Mouse (Mus musculus) limb, embryonic 10.5 days (tissue): ENCODE data around the gene Clps. TPM values are rescaled to one million over a fixed set of nuclear protein-coding genes. Genes with fewer than 3 reads are reported as not detected.
"Not testable (repeated sequence)": the region's sequence is repeated elsewhere in the genome, so short reads cannot be mapped to it uniquely, and the experiment has no call there.

Source experiments
- DNase-seq: peaks from one replicate; pipeline ENCODE4 v3.0.0-alpha.2; 2017; ENCODE audit warnings: low spot score
- H3K27ac ChIP-seq: fragments of 300-500 bp; sonication (generic); 2 replicates; pipeline ENCODE4 v1.5.1; 2016; ENCODE audit warnings: mild to moderate bottlenecking
- H3K27me3 ChIP-seq: fragments of 300-500 bp; sonication (generic); 2 replicates; pipeline ENCODE4 v1.6.1; 2016; ENCODE audit warnings: low read depth, mild to moderate bottlenecking; ENCODE audit not compliant: poor library complexity, severe bottlenecking
- H3K36me3 ChIP-seq: fragments of 300-500 bp; sonication (generic); 2 replicates; pipeline ENCODE4 v1.6.1; 2016; ENCODE audit warnings: mild to moderate bottlenecking, moderate library complexity
- H3K4me1 ChIP-seq: fragments of 300-500 bp; sonication (generic); 2 replicates; pipeline ENCODE4 v1.6.1; 2016
- H3K4me3 ChIP-seq: fragments of 300-500 bp; sonication (generic); 2 replicates; pipeline ENCODE4 v1.5.1; 2016; ENCODE audit warnings: mild to moderate bottlenecking, moderate library complexity
- H3K9me3 ChIP-seq: fragments of 300-500 bp; sonication (generic); replicated peaks from 2 replicates; pipeline ENCODE4 v1.6.1; 2016; ENCODE audit warnings: mild to moderate bottlenecking
- WGBS: fragments of 180-500 bp; shearing (Covaris S2); methylation state at CpG from one replicate; pipeline ENCODE4 v1.1.7; 2016; 5-methylcytosine and 5-hydroxymethylcytosine counted together
- polyA plus RNA-seq: library from polyadenylated mRNA; unstranded; fragments of >200 nt; fragmentation: Nextera tagmentation; extraction: Ambion mirVana; gene quantifications from 2 replicates; pipeline ENCODE4 v1.2.1, GENCODE M21; 2016

Gene Clps
- polyA plus RNA-seq, 1 experiment from 2014 or later: not detected

- H3K4me1 ChIP-seq: peaks cover 10% of the 10 kb centered on the region
- 88% methylated on average over 6 of the region's 6 CpGs for WGBS
- H3K36me3 ChIP-seq: no peaks in the 10 kb centered on the region
Observed at GRCm38 (mm10) chr17:28572941-28573340, 12.4 kb upstream of the Clps start.

GRCm38 (mm10) chr17:28572521-28572920 lies 12.0 kb upstream of the Clps start:
- no peak overlapping the region for H3K27ac ChIP-seq

More at GRCm38 (mm10) chr17:28572941-28573340, 12.4 kb upstream of the Clps start:
- H3K27me3 ChIP-seq: peaks cover 6% of the 10 kb centered on the region; the same call in 1 of the 2 replicates
- DNase-seq: no peak
- H3K4me3 ChIP-seq: no peak overlapping the region
- no peaks in the 10 kb centered on the region for H3K9me3 ChIP-seq
- no peak overlapping the region for H3K27ac ChIP-seq

GRCm38 (mm10) chr17:28571868-28572267 lies 11.3 kb upstream of the Clps start:
- no peak overlapping the region for H3K4me3 ChIP-seq
- H3K36me3 ChIP-seq: no peaks in the 10 kb centered on the region
- no peaks in the 10 kb centered on the region for H3K9me3 ChIP-seq
- DNase-seq: no peak
- WGBS: 86% methylated on average over 3 of the region's 3 CpGs
- peaks cover 10% of the 10 kb centered on the region for H3K4me1 ChIP-seq
- peaks cover 6% of the 10 kb centered on the region; the same call in 1 of the 2 replicates for H3K27me3 ChIP-seq
- no peak overlapping the region for H3K27ac ChIP-seq

More at GRCm38 (mm10) chr17:28572521-28572920, 12.0 kb upstream of the Clps start:
- Histone ChIP-seq H3K27me3 (peaks cover 6% of the 10 kb centered on the region; the same call in 1 of the 2 replicates), H3K36me3 (no peaks in the 10 kb centered on the region), H3K4me3 (no peak overlapping the region), H3K9me3 (no peaks in the 10 kb centered on the region), H3K4me1 (peaks cover 10% of the 10 kb centered on the region)
- no peak for DNase-seq
- WGBS: 90% methylated on average over 7 of the region's 7 CpGs

- 59% methylated on average over 3 of the region's 3 CpGs for WGBS
- H3K27ac ChIP-seq: no peak overlapping the region
- H3K4me3 ChIP-seq: no peak overlapping the region
- no peaks in the 10 kb centered on the region for H3K4me1 ChIP-seq
- no peak for DNase-seq
- H3K27me3 ChIP-seq: no peaks in the 10 kb centered on the region
- H3K9me3 ChIP-seq: no peaks in the 10 kb centered on the region
- no peaks in the 10 kb centered on the region for H3K36me3 ChIP-seq
Observed at GRCm38 (mm10) chr17:28567541-28567940, 7.0 kb upstream of the Clps start.

GRCm38 (mm10) chr17:28565181-28565580 lies 4.6 kb upstream of the Clps start:
- no peaks in the 10 kb centered on the region for H3K9me3 ChIP-seq
- no peak overlapping the region for H3K4me3 ChIP-seq
- no peaks in the 10 kb centered on the region for H3K27me3 ChIP-seq

GRCm38 (mm10) chr17:28561613-28562012 lies 1.0 kb upstream of the Clps start:
- 59% methylated on average over 7 of the region's 7 CpGs for WGBS
- H3K27me3 ChIP-seq: no peaks in the 10 kb centered on the region
- DNase-seq: no peak
- 0 out of 2 replicates have a peak overlapping the region, but pooled peaks have one; percentile 12 for H3K27ac ChIP-seq
- no peak overlapping the region for H3K4me3 ChIP-seq
- no peaks in the 10 kb centered on the region for H3K36me3 ChIP-seq
- peaks cover 38% of the 10 kb centered on the region for H3K4me1 ChIP-seq
- no peaks in the 10 kb centered on the region for H3K9me3 ChIP-seq

More at GRCm38 (mm10) chr17:28565181-28565580, 4.6 kb upstream of the Clps start:
- Histone ChIP-seq H3K4me1 (peaks cover 22% of the 10 kb centered on the region), H3K36me3 (no peaks in the 10 kb centered on the region), H3K27ac (no peak overlapping the region)
- DNase-seq: no peak

GRCm38 (mm10) chr17:28557772-28558171 lies 2.8 kb downstream of the Clps start:
- 73% methylated on average over 6 of the region's 6 CpGs for WGBS
- Histone ChIP-seq H3K36me3 (no peaks in the 10 kb centered on the region), H3K27ac (no peak overlapping the region), H3K4me3 (no peak overlapping the region), H3K9me3 (no peaks in the 10 kb centered on the region), H3K27me3 (no peaks in the 10 kb centered on the region), H3K4me1 (peaks cover 65% of the 10 kb centered on the region)
- DNase-seq: no peak

- H3K27ac ChIP-seq: peak overlapping the region; percentile 14; the same call in 1 of the 2 replicates
- no peaks in the 10 kb centered on the region for H3K9me3 ChIP-seq
- H3K27me3 ChIP-seq: no peaks in the 10 kb centered on the region
- no peaks in the 10 kb centered on the region for H3K36me3 ChIP-seq
- 50% methylated on average over 6 of the region's 6 CpGs for WGBS
- no peak for DNase-seq
- peaks cover 63% of the 10 kb centered on the region for H3K4me1 ChIP-seq
- H3K4me3 ChIP-seq: no peak overlapping the region
Observed at GRCm38 (mm10) chr17:28556635-28557396, 3.8 kb downstream of the Clps start.

- not testable (repeated sequence) for H3K36me3 ChIP-seq, H3K9me3 ChIP-seq, H3K4me3 ChIP-seq, DNase-seq, H3K27me3 ChIP-seq
- Histone ChIP-seq H3K4me1 (peaks cover 47% of the 10 kb centered on the region), H3K27ac (peak overlapping the region; percentile 50; the same call in 1 of the 2 replicates)
- 93% methylated on average over 4 of the region's 4 CpGs for WGBS
Observed at GRCm38 (mm10) chr17:28554021-28554420, 6.5 kb downstream of the Clps start.

- 4% methylated on average over 14 of the region's 14 CpGs for WGBS
- no peaks in the 10 kb centered on the region for H3K9me3 ChIP-seq
- DNase-seq: peak; percentile 85
- 0 out of 2 replicates have a peak overlapping the region, but pooled peaks have one; percentile 4 for H3K4me3 ChIP-seq
- H3K4me1 ChIP-seq: peaks cover 45% of the 10 kb centered on the region
- H3K27ac ChIP-seq: peak overlapping the region; percentile 50; the same call in 1 of the 2 replicates
- no peaks in the 10 kb centered on the region for H3K36me3 ChIP-seq
- H3K27me3 ChIP-seq: no peaks in the 10 kb centered on the region
Observed at GRCm38 (mm10) chr17:28553040-28553793, 7.3 kb downstream of the Clps start.

GRCm38 (mm10) chr17:28549111-28549510 lies 11.5 kb downstream of the Clps start, which contains the start of gene Clpsl2:
Gene Clpsl2 (plus strand): TSS chr17:28549411.
- Histone ChIP-seq H3K4me1 (peaks cover 18% of the 10 kb centered on the region), H3K4me3 (no peak within 1 kb of the TSS), H3K27ac (no peak within 1 kb of the TSS), H3K36me3 (no peaks in the 10 kb centered on the region), H3K9me3 (no peaks in the 10 kb centered on the region), H3K27me3 (no peaks in the 10 kb centered on the region)
- DNase-seq: no peak
- WGBS: 81% methylated on average over 14 of the region's 14 CpGs

- WGBS: 72% methylated on average over 11 of the region's 11 CpGs
- Histone ChIP-seq H3K36me3 (no peaks in the 10 kb centered on the region), H3K9me3 (no peaks in the 10 kb centered on the region), H3K27me3 (no peaks in the 10 kb centered on the region), H3K4me3 (no peak overlapping the region), H3K27ac (no peak overlapping the region), H3K4me1 (peaks cover 12% of the 10 kb centered on the region)
- DNase-seq: no peak
Observed at GRCm38 (mm10) chr17:28548550-28548949, 12.0 kb downstream of the Clps start.

- no peaks in the 10 kb centered on the region; the same call in 1 of the 2 replicates for H3K4me1 ChIP-seq
- no peak overlapping the region for H3K27ac ChIP-seq
- H3K9me3 ChIP-seq: no peaks in the 10 kb centered on the region
- no peak for DNase-seq
- H3K36me3 ChIP-seq: no peaks in the 10 kb centered on the region
- no peak overlapping the region for H3K4me3 ChIP-seq
- 97% methylated on average over 1 of the region's 1 CpGs for WGBS
- H3K27me3 ChIP-seq: no peaks in the 10 kb centered on the region
Observed at GRCm38 (mm10) chr17:28546925-28547324, 13.6 kb downstream of the Clps start.
